Mouse (Mus musculus) stomach, postnatal 0 days (tissue): ENCODE measurements around the gene Kcnd2. TPM values are rescaled to one million over a fixed set of nuclear protein-coding genes. Genes with fewer than 3 reads are reported as not detected.

Source experiments
- ATAC-seq: fragments of 200-750 bp; cut with Nextera tagmentation; 2 replicates; pipeline ENCODE4 v1.8.0; 2017; ENCODE audit not compliant: low FRiP score, low TSS enrichment
- DNase-seq: peaks from one replicate; pipeline ENCODE4 v3.0.0-alpha.2; 2016; ENCODE audit warnings: low spot score
- H3K27ac ChIP-seq: fragments of 300-500 bp; sonication (generic); replicated peaks from 2 replicates; pipeline ENCODE4 v1.5.1; 2014; ENCODE audit warnings: mild to moderate bottlenecking, control low read depth
- H3K27me3 ChIP-seq: fragments of 300-500 bp; sonication (generic); 2 replicates; pipeline ENCODE4 v1.6.1; 2014; ENCODE audit warnings: low read length; ENCODE audit not compliant: control insufficient read depth, insufficient read depth
- H3K36me3 ChIP-seq: fragments of 300-500 bp; sonication (generic); 2 replicates; pipeline ENCODE4 v1.6.1; 2014; ENCODE audit warnings: low read length, mixed read lengths; ENCODE audit not compliant: control insufficient read depth, insufficient read depth
- H3K4me1 ChIP-seq: fragments of 300-500 bp; sonication (generic); replicated peaks from 2 replicates; pipeline ENCODE4 v1.6.1; 2014; ENCODE audit warnings: antibody characterized with exemption; ENCODE audit not compliant: control insufficient read depth, insufficient read depth
- H3K4me2 ChIP-seq: fragments of 300-500 bp; sonication (generic); replicated peaks from 2 replicates; pipeline ENCODE4 v1.6.1; 2014; ENCODE audit warnings: low read depth, mild to moderate bottlenecking, control low read depth, moderate library complexity
- H3K4me3 ChIP-seq: fragments of 300-500 bp; sonication (generic); 2 replicates; pipeline ENCODE4 v1.5.1; 2014; ENCODE audit warnings: low read depth, low read length, control low read depth
- H3K9ac ChIP-seq: fragments of 300-500 bp; sonication (generic); 2 replicates; pipeline ENCODE4 v1.6.1; 2014; ENCODE audit warnings: mild to moderate bottlenecking, low read length, control low read depth, mixed read lengths
- H3K9me3 ChIP-seq: fragments of 300-500 bp; sonication (generic); 2 replicates; pipeline ENCODE4 v1.6.1; 2016; ENCODE audit warnings: low read length; ENCODE audit not compliant: control insufficient read depth
- CTCF ChIP-seq: IDR thresholded peaks from 2 replicates; pipeline ENCODE4 v1.5.1; 2016; ENCODE audit warnings: antibody characterized with exemption, low read depth, mild to moderate bottlenecking, moderate library complexity
- EP300 ChIP-seq: optimal IDR thresholded peaks from 2 replicates; pipeline ENCODE3; 2016; ENCODE audit warnings: antibody characterized with exemption
- WGBS: fragments of 180-500 bp; shearing (Covaris S2); extraction: QIAGEN DNeasy Blood & Tissue Kit; methylation state at CpG from one replicate; pipeline ENCODE4 v1.1.7; 2014; 5-methylcytosine and 5-hydroxymethylcytosine counted together
- polyA plus RNA-seq: library from polyadenylated mRNA; unstranded; fragments of >200 nt; fragmentation: Nextera tagmentation; extraction: Ambion mirVana; gene quantifications from 2 replicates; pipeline ENCODE4 v1.2.1, GENCODE M21; 2015

Kcnd2 gene
- polyA plus RNA-seq, 1 experiment from 2014 or later: 0.24 TPM

DNA sequence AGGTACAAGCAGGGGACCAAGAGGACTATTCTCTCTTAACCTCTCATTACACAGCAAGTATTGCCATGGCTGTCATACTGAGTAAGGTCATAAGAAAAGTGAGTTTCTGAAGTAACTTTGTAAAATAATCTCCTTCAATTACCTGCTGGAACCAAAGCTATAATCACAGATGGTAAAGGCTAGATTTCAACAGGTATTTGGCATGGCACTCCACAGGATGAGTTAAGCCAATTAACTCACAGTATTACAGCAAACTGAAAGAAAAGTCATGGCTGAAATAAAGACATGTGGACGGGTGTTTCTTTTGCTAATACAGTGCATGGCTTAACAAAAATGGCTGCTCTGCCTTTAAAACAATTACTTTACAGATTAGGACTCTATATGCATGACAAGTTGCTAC is 503.8 kb downstream of the Kcnd2 start:
- no peaks in the 10 kb centered on the region for H3K27me3 ChIP-seq
- no peak overlapping the region for H3K27ac ChIP-seq
- WGBS: 62% methylated on average over 1 of the region's 1 CpGs
- H3K4me3 ChIP-seq: no peak overlapping the region
- no peak for TF ChIP-seq CTCF
- TF ChIP-seq EP300: no peak
- no peaks in the 10 kb centered on the region for H3K9me3 ChIP-seq
- DNase-seq (no peak), ATAC-seq (no peak)
- H3K4me1 ChIP-seq: no peaks in the 10 kb centered on the region
- H3K36me3 ChIP-seq: no peaks in the 10 kb centered on the region
- no peak overlapping the region for H3K4me2 ChIP-seq
- H3K9ac ChIP-seq: no peak overlapping the region

DNA sequence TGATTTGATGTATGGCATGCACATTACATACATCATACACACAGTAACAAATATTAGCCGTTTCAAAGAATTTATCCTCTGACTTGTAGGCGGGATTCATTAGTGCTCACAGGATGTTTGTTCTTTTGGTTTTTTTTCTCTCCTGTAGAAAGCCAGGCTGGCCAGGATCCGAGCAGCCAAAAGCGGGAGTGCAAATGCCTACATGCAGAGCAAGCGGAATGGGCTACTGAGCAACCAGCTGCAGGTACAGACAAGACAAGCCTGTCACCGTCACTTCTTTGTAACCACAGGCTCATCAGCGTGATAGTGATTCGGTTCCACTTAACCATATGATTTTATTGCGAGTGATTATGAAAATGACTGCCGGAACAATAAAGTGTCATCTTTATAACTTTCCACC is 506.9 kb downstream of the Kcnd2 start:
- no peak for TF ChIP-seq CTCF
- TF ChIP-seq EP300: no peak
- WGBS: 56% methylated on average over 10 of the region's 10 CpGs
- H3K36me3 ChIP-seq: no peaks in the 10 kb centered on the region
- ATAC-seq (no peak), DNase-seq (no peak)
- H3K9me3 ChIP-seq: no peaks in the 10 kb centered on the region
- H3K4me3 ChIP-seq: no peak overlapping the region
- no peak overlapping the region; the same call in 1 of the 2 replicates for H3K4me2 ChIP-seq
- no peak overlapping the region for H3K9ac ChIP-seq
- H3K4me1 ChIP-seq: no peaks in the 10 kb centered on the region
- no peak overlapping the region for H3K27ac ChIP-seq
- no peaks in the 10 kb centered on the region for H3K27me3 ChIP-seq

GRCm38 (mm10) chr6:21740606-21741005 is 525.3 kb downstream of the Kcnd2 start:
- no peak for DNase-seq
- WGBS: 51% methylated on average over 2 of the region's 2 CpGs
- no peak for ATAC-seq
- Histone ChIP-seq H3K27me3 (no peaks in the 10 kb centered on the region), H3K27ac (no peak overlapping the region), H3K9me3 (no peaks in the 10 kb centered on the region), H3K4me2 (no peak overlapping the region), H3K36me3 (no peaks in the 10 kb centered on the region), H3K4me1 (no peaks in the 10 kb centered on the region), H3K9ac (no peak overlapping the region), H3K4me3 (no peak overlapping the region)
- TF ChIP-seq CTCF (no peak), EP300 (no peak)

- no peaks in the 10 kb centered on the region for H3K4me1 ChIP-seq
- WGBS: 56% methylated on average over 3 of the region's 3 CpGs
- no peak for ATAC-seq
Measured at GRCm38 (mm10) chr6:21744615-21745266, 529.4 kb downstream of the Kcnd2 start.

GRCm38 (mm10) chr6:21747536-21747935 is 532.2 kb downstream of the Kcnd2 start:
- DNase-seq (no peak), ATAC-seq (no peak)
- H3K36me3 ChIP-seq: no peaks in the 10 kb centered on the region
- H3K9me3 ChIP-seq: no peaks in the 10 kb centered on the region
- no peaks in the 10 kb centered on the region for H3K27me3 ChIP-seq
- H3K4me3 ChIP-seq: no peak overlapping the region
- no peaks in the 10 kb centered on the region for H3K4me1 ChIP-seq
- 63% methylated on average over 1 of the region's 1 CpGs for WGBS
- no peak overlapping the region for H3K4me2 ChIP-seq
- H3K9ac ChIP-seq: no peak overlapping the region
- no peak overlapping the region for H3K27ac ChIP-seq
- TF ChIP-seq CTCF (no peak), EP300 (no peak)

More at GRCm38 (mm10) chr6:21744615-21745266, 529.4 kb downstream of the Kcnd2 start:
- Histone ChIP-seq H3K27ac (no peak overlapping the region), H3K4me2 (no peak overlapping the region), H3K4me3 (no peak overlapping the region), H3K36me3 (no peaks in the 10 kb centered on the region), H3K27me3 (no peaks in the 10 kb centered on the region), H3K9me3 (no peaks in the 10 kb centered on the region), H3K9ac (no peak overlapping the region)
- no peak for TF ChIP-seq CTCF
- TF ChIP-seq EP300: no peak
- no peak for DNase-seq

DNA sequence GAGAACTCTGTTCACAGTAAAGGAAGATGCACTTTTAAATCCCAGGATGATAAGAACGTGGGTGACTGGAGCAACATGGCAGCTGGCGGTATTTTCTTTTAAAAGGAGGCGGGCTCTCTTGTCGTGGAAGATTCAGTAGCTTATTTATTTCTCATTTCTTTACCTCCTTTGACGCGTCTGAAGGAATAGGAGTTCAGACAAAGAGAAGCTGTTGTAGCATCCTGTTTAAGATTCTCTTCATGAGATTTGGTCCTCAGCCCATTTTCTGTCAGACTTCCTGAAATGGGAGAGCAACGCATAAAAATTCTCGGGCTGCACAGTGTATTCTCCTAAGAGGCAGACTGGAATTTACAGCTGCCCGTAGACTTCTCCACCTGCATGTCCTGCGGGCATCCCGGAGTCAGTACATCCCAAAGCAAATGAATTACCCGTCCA is 552.5 kb downstream of the Kcnd2 start:
- Histone ChIP-seq H3K4me2 (no peak overlapping the region), H3K27ac (no peak overlapping the region), H3K9me3 (no peaks in the 10 kb centered on the region), H3K9ac (no peak overlapping the region), H3K27me3 (no peaks in the 10 kb centered on the region), H3K4me1 (no peaks in the 10 kb centered on the region), H3K4me3 (no peak overlapping the region), H3K36me3 (no peaks in the 10 kb centered on the region)
- TF ChIP-seq EP300: no peak
- no peak for TF ChIP-seq CTCF
- DNase-seq (no peak), ATAC-seq (no peak)
- 59% methylated on average over 12 of the region's 12 CpGs for WGBS
